Mouse (Mus musculus) CH12.LX (cell line): ENCODE results near the gene Scube3.

ENCODE experiments used
- CTCF ChIP-seq, 2 experiments: IDR thresholded peaks in 1 of 2; conservative IDR thresholded peaks in 1 of 2; 2 replicates each; pipeline ENCODE4 v1.5.1; 2011 to 2012; ENCODE audit warnings: low read depth in 2 of 2, low read length in 2 of 2, improper control_type of control experiment in 1 of 2, inconsistent platforms in 1 of 2, mild to moderate bottlenecking in 1 of 2, moderate library complexity in 1 of 2
- E2F4 ChIP-seq: IDR thresholded peaks from 2 replicates; pipeline ENCODE4 v1.6.1; 2011; ENCODE audit warnings: low read depth, low read length, improper control_type of control experiment; ENCODE audit not compliant: insufficient replicate concordance
- EP300 ChIP-seq: IDR thresholded peaks from 2 replicates; pipeline ENCODE4 v1.6.1; 2011; ENCODE audit warnings: low read length, improper control_type of control experiment
- ETS1 ChIP-seq: conservative IDR thresholded peaks from 2 replicates; pipeline ENCODE4 v1.6.1; 2012; ENCODE audit warnings: low read depth, mild to moderate bottlenecking, inconsistent platforms, low read length, improper control_type of control experiment, moderate library complexity
- KAT2A ChIP-seq: IDR thresholded peaks from 2 replicates; pipeline ENCODE4 v1.6.1; 2012; ENCODE audit warnings: low read length, improper control_type of control experiment, inconsistent platforms; ENCODE audit not compliant: insufficient replicate concordance
- MAFK ChIP-seq: IDR thresholded peaks from 2 replicates; pipeline ENCODE4 v1.6.1; 2011; ENCODE audit warnings: low read length, improper control_type of control experiment; ENCODE audit not compliant: insufficient replicate concordance
- MAX ChIP-seq: IDR thresholded peaks from 2 replicates; pipeline ENCODE4 v1.6.1; 2011; ENCODE audit warnings: low read length, improper control_type of control experiment
- NRF1 ChIP-seq: IDR thresholded peaks from 2 replicates; pipeline ENCODE4 v1.6.1; 2014; ENCODE audit warnings: low read depth, mild to moderate bottlenecking, inconsistent platforms, low read length, improper control_type of control experiment, moderate library complexity
- POLR2A ChIP-seq: IDR thresholded peaks from 2 replicates; pipeline ENCODE4 v1.6.1; 2011; ENCODE audit warnings: low read depth, mild to moderate bottlenecking, improper control_type of control experiment, low read length
- POLR2AphosphoS2 ChIP-seq: IDR thresholded peaks from 2 replicates; pipeline ENCODE4 v1.6.1; 2011; ENCODE audit warnings: low read depth, low read length, improper control_type of control experiment
- SMC3 ChIP-seq: IDR thresholded peaks from 2 replicates; pipeline ENCODE4 v1.6.1; 2011; ENCODE audit warnings: low read depth, low read length, improper control_type of control experiment
- UBTF ChIP-seq: IDR thresholded peaks from 2 replicates; pipeline ENCODE4 v1.6.1; 2012; ENCODE audit warnings: low read depth, mild to moderate bottlenecking, inconsistent platforms, low read length, improper control_type of control experiment, moderate library complexity
- USF1 ChIP-seq: IDR thresholded peaks from 2 replicates; pipeline ENCODE4 v1.6.1; 2014; ENCODE audit warnings: low read depth, mild to moderate bottlenecking, inconsistent platforms, low read length, improper control_type of control experiment
- ZNF384 ChIP-seq: IDR thresholded peaks from 2 replicates; pipeline ENCODE4 v1.6.1; 2012; ENCODE audit warnings: low read depth, low read length, improper control_type of control experiment, inconsistent platforms

- no peak for TF ChIP-seq ETS1
- no peak for TF ChIP-seq EP300
- TF ChIP-seq MAX = no peak
- TF ChIP-seq CTCF (conservative IDR thresholded peaks at IDR 0.05 in 1 of 2, IDR thresholded peaks at IDR 0.05 in 1 of 2; ENCODE audit: low read depth in 2 of 2, low read length in 2 of 2) = no peak
- no peak for TF ChIP-seq ZNF384
- no peak for TF ChIP-seq SMC3
- TF ChIP-seq UBTF = no peak
- no peak for TF ChIP-seq E2F4
- TF ChIP-seq NRF1 = no peak
- no peak for TF ChIP-seq POLR2AphosphoS2
- no peak for TF ChIP-seq USF1
- no peak for TF ChIP-seq POLR2A
- no peak for TF ChIP-seq MAFK
- TF ChIP-seq KAT2A = no peak
These were observed 2.3 kb downstream of the Scube3 start for GRCm38 (mm10) chr17:28144241-28144640.
